Mouse (Mus musculus) cerebellum, adult 9-10 months (tissue): ENCODE data around the gene Klra9.
"Not testable (repeated sequence)": the region's sequence is repeated elsewhere in the genome, so short reads cannot be mapped to it uniquely, and the experiment has no call there.

Source experiments
- DNase-seq: peaks from one replicate; pipeline ENCODE4 v3.0.0; 2022

The Klra9 gene

DNA sequence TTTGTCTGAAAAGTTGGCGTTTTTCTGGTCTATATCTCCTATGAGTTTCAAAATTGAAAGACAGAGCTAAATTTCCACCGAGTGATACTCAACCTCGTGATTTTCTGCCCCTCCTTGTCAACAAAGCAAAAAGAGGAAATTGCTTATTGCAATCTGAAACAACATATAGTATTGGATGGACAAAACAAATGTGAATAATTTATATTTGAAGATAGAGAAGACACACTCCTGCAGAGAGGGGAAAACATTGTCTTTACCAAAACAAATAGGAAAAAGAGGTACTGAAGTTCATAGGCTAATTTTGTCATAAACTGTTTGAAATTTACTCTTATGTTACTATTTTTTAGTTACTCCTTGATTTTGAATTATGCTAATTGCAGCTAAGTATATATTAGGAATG lies at the start of gene Klra9:
TSS of gene Klra9 (minus strand) at position 101 of the 400 bp plus-strand sequence.
- DNase-seq = not testable (repeated sequence)

DNA sequence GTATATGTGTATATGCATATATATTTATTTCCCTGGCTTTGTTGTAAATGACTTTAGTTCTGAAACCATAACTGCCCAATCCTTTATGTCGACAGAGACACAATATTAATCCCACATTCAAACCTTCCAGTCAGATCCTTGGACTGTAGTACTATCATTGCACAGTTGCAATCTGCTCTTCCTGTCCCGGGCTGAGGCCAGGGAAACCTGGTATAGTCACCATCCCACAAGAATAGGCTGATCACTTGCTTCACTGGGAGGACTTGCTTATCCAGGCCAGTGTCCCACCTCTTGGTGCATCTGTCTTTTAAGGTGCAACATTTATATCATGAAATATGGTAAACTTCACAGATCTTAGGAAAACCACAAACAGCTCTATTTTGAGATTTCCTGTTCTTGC lies 44.6 kb upstream of the Klra9 start:
- DNase-seq = no peak

DNA sequence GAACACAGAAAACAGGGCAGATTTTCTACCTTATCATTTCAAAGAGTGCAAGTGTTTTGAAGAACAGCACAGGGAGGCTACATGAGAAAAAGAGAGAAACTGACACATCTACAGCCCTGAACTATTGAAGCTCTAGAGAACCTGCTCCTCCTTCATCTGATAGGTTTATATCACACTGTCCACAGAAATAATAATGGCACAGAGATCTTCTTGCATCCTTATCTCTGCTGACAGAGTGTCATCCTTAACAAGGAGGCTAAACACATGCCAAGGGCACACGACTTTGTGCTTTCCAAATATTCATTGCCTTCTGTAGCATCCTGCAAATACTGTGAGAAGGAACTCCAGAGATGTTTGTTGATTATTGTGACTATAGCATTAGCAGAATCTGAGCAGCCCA lies 43.7 kb upstream of the Klra9 start:
- DNase-seq = no peak

DNA sequence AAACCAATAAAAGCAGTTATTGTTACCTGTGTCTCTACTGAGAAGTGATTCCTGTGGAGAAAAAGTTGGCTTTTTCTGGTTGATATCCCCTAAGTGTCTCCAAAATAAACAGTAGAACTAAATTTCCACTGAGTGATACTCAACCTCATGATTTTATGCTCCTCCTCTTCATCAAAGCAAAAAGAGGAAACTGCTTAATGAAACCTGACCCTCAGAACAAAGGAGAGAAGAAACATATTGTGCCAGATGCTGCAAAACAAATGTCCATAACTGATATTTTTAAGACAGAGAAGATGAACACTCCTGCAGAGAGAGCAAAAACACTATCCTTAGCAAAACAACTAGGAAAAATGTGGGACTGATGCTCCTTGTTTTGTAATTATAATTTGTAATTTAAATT lies 40.3 kb upstream of the Klra9 start, which contains the start of gene Klra7:
TSS of gene Klra7 (minus strand) at position 101 of the 400 bp plus-strand sequence.
- DNase-seq = no peak

DNA sequence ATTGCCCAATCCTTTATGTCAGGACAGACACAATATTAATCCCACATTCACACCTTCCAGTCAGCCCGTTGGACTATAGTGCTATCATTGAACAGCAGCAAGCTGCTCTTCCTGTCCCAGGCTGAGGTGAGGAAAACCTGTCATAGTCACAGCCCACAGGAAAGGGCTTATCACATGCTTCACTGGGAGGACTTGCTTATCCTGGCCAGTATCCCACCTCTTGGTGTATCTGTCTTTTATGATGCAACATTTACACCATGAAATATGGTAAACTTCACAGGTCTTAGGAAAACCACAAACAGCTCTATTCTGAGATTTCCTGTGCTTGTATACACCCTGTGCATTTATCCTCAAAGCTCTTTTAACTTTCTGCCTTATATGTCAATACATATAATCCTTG lies 4.5 kb upstream of the Klra9 start:
- DNase-seq = not testable (repeated sequence)

DNA sequence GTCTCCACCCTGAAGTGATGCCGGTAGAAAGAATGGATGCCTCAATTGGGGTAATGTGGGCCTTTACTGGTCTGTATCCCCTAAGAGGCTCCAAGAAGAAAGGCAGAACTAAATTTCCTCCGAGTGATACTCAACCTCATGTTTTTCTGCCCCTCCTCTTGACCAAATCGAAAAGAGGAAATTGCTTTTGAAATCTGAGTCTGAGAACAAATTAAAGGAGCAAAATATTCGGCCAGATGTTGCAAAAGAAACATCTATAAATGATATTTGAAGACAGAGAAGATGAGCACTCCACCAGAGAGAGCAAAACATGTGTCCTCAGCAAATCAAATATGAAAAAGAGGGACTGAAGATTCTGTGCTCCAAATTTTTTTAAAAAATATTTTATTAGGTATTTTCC lies 63.1 kb downstream of the Klra9 start, which contains the start of gene Klra8:
TSS of gene Klra8 (minus strand) at position 101 of the 400 bp plus-strand sequence.
- DNase-seq = not testable (repeated sequence)
